Mouse (Mus musculus) bone marrow macrophage, adult 2 months (primary cell): ENCODE results near the gene Ube2v1.

Experiments used
- CTCF ChIP-seq: IDR thresholded peaks from 2 replicates; pipeline ENCODE4 v1.5.1; 2012; ENCODE audit warnings: low read depth, mild to moderate bottlenecking, low read length, moderate library complexity
- POLR2A ChIP-seq: IDR thresholded peaks from 2 replicates; pipeline ENCODE4 v1.6.1; 2012; ENCODE audit warnings: mild to moderate bottlenecking, low read depth, low read length, borderline replicate concordance

DNA sequence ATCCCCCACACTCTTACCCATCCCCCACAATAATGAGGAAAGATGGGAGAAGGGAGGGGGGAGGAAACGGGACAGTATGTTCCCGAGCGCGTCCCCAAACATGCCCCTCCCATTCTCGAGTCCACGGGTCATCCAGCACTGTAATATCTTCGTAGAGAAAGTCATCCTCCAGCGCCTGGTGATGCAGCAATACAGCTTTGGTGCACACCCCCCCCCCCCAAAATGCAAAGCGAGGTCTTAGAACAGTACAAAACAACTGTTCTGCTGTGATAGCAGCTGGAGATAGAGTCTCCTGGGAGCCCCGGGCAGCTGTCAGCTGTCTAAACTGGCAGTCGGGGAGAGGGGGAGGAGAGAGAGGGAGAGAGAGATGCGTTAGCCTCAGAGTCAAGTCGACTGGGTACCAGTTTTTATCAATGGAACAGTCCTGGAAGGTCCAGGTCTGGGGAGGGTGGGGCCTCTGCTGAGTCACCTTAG is 40.4 kb upstream of the Ube2v1 start:
- no peak for TF ChIP-seq CTCF
- no peak for TF ChIP-seq POLR2A
